Mouse (Mus musculus): Measurements from ENCODE around the gene Msi1.
"Not testable (repeated sequence)": the region's sequence is repeated elsewhere in the genome, so short reads cannot be mapped to it uniquely, and the experiment has no call there.

Gene Msi1

GRCm38 (mm10) chr5:115489699-115490637 lies 60.6 kb downstream of the Msi1 start:
- DNase-seq (ENCODE audit: low spot score), result peak; percentile 95

GRCm38 (mm10) chr5:115490638-115491000 lies 61.2 kb downstream of the Msi1 start:
- no peak for DNase-seq (ENCODE audit: low spot score)

DNA sequence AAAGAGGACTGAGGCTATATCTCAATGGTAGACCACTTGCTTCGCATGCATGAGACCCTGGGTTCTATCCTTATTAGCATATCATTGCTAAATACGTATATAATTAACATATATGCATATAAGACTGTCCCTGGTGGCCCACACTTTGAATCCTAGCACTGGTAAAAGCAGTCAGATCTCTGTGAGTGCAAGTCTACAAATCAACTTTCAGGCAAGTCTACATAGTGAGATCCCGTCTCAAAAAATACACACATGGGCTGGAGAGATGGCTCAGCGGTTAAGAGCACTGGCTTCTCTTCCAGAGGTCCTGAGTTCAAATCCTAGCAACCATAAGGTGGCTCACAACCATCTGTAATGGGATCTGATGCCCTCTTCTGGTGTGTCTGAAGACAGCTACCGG lies 61.7 kb downstream of the Msi1 start:
- no peak for DNase-seq (ENCODE audit: low spot score)

- DNase-seq (ENCODE audit: low spot score), result peak; percentile 59
Observed at GRCm38 (mm10) chr5:115491771-115492322, 62.4 kb downstream of the Msi1 start.

GRCm38 (mm10) chr5:115492711-115493335 lies 63.4 kb downstream of the Msi1 start:
- no peak for DNase-seq (ENCODE audit: low spot score)

DNA sequence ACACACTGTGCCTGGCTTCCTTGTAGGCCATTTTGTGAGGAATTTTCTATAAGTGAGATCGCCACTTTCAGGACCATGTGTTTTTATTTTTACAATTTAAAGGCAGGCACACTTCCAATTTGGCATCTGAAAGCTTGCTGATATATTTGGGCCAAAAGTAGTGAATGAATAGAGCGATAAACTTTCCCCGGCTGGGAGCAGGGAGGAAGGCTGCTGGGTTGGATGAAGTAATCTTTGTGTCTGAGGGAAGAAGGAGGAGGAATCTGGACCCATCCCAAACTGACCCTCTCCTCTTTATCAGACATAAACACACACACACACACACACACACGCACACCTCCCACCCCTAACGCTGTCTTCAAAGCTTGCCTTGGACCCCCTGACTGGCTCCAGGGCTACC lies 64.0 kb downstream of the Msi1 start:
- DNase-seq (ENCODE audit: low spot score), result no peak

DNA sequence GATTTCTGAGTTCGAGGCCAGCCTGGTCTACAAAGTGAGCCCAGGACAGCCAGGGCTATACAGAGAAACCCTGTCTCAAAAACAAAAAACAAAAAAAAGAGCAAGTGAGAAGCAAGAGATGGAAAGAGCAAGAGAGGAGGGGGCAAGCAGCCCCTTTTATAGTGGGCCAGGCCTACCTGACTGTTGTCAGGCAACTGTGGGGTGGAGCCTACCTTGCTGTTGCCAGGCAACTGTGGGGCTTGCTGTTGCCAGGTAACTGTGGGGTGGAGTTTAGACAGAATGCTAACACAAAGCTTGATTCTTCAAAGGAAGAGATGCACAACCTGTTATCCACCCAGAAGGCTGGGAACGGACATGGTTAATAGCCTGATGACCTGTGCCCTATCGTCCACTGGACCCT lies 66.2 kb downstream of the Msi1 start:
- DNase-seq (ENCODE audit: low spot score), result not testable (repeated sequence)

- no peak for DNase-seq (ENCODE audit: low spot score)
Observed at GRCm38 (mm10) chr5:115497033-115497432, 67.6 kb downstream of the Msi1 start.

DNA sequence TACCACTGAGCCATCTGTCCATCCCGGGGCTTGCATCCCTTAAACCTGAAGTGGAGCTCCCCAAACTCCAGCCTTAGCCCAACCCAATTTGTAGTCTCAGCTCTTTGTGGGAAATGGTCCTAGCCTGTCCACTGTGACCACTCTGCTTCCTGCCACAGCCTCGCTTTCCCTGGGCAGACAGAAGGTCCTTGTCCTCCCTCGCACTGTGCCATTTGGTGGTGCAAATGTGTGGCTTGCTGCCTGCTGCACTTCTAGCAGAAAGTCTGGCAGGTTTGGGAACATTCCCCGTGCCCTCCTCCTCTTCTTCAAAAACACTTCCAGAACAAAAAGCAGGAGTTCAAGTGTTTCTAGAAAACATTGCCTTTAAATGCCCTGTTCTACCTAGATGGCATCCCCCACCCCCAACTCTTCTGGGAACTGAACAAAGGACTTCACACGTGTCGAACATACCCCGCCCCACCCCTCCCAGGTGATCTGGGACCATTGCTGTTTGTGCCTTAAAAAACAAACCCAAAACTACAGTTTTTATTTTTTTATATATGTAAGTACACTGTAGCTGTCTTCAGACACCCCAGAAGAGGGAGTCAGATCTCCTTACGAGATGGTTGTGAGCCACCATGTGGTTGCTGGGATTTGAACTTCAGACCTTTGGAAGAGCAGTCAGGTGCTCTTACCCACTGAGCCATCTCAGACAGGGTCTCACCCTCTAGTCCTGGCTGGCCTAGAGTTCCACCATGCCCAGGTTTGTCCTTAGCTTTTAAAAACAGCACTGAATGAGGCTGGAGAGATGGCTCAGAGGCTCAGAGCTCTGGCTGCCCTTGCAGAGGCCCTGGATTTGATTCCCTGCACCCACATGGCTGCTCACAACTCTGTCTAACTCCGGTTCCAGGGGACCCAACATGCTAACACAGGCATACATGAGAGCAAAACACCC lies 69.2 kb downstream of the Msi1 start:
- DNase-seq (ENCODE audit: low spot score), result no peak

GRCm38 (mm10) chr5:115500383-115500935 lies 71.1 kb downstream of the Msi1 start:
- DNase-seq (ENCODE audit: low spot score), result no peak

DNA sequence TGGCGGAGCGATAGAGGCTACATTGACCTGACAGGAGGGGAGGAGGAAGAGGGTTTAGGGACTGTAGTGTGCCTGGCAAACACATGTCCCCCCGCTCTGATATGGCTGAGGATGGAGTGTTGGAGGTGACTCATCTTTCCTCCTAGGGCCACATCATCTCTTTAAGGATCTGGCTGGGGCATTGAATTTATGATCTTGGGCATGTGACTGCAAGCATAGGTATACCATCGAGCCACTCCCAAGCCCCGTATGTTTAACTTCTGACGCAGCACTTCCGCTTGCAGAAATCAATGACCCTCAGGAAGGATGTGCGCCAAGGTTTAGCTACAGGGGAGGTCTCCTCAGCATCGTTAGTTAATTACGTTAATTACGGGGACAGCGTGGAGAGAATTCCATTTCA lies 73.6 kb downstream of the Msi1 start:
- no peak for DNase-seq (ENCODE audit: low spot score)

Measured in yolk sac, embryonic 10.5 days (tissue).